Mouse (Mus musculus): ENCODE data around the gene Gm6040.

The Gm6040 gene

DNA sequence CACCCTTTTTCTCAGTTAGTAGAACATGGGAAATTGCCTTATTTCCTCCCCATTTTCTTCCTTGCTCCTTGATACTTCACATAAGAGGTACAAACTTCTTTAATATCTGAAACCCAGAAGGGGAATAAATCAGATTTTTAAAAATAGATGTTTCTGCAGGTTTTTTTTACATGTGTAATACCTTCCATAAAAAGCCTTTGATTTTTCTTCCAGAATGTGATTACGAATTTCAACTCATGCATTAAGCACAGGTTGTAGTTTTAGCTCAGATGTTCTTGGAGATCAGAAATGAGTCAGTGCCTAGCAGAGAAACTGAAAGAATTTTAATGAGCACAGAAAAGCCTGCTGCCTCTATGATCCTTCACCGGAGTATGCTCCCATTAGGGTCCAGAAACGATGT lies at the start of gene Gm6040:
TSS of gene Gm6040 (minus strand) at position 101 of the 400 bp plus-strand sequence.
- no peak for DNase-seq

DNA sequence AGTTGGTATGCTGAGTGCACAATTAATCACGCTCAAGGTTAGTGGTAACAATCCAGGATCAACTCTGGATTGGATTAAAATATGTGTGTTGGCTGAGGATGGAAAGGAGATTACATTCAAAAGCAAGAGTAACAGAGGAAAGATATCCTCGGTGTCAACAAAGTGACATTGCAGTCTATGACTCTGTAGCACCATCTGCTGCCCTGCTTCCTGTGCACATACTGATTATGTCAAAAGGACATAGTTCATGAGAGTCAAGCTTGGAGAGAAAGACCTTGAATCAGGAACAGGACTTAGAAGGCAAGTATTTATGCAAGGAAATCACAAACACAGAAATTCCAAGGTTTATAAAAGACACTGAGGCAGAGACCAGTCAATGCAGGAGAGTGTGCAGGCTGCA lies 42.7 kb upstream of the Gm6040 start:
- DNase-seq, result no peak

DNA sequence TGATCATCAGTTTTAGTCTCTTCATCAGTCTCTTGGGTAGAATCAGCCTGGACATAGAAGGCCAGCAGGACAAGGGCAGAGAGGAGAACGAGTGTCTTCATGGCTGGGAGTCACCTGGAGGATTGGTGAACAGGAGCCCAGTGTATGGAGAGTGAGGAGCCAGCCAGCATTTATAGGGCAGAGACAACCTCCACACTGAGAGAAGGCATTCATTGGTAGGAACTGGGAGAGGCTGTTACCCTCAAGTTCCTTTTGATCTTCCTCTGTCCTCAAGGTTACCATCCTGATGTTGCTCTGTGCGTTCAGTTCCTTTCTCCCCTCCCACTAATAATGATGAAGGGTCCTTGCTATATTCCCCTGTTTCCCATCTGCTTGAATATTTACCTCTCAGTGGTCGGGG lies 22.7 kb upstream of the Gm6040 start, which contains the start of gene AY761185:
TSS of gene AY761185 (minus strand) at position 101 of the 400 bp plus-strand sequence.
- no peak for DNase-seq

DNA sequence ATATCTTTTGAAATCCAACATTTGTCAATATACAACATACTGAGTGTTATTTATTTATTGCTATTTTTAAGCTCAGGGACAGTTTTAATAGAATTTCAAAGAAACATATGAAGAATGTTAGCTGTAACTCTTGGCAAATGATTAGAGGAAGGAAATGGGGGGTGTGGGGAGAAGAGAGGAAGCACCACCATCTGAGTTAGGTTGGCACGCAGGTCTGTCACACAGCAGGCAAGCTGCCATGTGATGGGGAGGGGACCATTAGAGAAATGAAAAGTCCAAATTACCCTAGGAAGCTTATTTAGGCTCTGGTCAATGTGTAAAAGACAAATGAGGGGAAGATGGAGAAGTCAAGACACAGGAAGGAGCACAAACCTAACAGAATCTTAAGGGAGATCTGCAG lies 9.6 kb downstream of the Gm6040 start:
- no peak for DNase-seq

DNA sequence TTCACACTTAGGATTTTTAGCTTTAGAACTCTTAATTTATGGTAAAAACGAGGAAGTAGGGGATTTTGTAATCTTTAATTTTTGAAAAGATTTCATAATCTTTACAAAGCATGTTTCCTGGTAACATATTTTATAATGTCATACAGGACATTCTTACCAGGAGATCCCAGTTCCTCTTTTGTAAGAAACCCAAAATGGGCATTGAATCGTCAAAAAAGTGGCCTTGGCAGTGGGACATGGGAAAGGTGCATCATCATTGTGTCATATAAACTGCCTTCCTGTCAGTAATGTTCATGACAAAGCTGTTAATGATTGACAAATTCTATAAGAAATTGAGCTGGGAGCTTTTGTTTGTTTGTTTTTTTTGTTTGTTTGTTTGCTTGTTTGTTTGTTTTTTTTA lies 13.6 kb downstream of the Gm6040 start:
- no peak for DNase-seq

DNA sequence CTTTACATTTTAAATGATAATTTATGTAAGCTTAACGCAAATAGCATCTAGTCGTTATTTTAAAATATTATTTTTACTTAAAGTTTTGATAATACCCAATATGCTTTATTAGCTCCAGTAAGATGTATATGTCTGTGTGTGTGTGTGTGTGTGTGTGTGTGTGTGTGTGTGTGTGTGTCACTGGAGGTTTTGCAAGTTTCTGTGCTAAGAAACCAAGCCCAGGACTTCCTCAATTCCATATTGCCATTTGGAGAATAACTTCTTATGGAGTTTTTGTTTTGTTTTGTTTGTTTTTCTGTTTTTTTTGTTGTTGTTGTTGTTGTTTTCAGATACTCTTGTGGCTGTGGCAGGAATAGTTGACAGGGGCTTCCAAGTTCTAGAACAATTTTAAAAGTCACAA lies 14.8 kb downstream of the Gm6040 start:
- no peak for DNase-seq

DNA sequence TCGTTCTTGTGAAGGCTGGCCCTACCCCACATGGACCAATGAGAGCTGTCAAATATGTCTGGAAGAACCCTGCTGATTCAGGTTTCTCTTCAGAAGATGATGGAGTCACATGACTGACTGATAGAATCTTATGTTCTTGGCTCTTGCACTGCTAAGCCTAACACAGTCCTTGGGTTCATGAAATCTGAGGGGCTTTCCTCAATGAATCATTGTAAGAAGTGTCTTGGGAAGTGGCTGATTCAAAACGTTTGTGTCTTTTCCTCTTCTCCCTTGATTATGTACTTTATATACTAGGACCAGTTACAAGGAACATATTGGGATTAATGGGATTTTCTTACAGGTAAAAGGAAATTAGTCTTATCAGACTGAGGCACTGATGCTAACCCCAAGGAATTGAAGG lies 19.3 kb downstream of the Gm6040 start, which contains the start of gene Gm15056:
TSS of gene Gm15056 (minus strand) at position 101 of the 400 bp plus-strand sequence.
- no peak for DNase-seq

DNA sequence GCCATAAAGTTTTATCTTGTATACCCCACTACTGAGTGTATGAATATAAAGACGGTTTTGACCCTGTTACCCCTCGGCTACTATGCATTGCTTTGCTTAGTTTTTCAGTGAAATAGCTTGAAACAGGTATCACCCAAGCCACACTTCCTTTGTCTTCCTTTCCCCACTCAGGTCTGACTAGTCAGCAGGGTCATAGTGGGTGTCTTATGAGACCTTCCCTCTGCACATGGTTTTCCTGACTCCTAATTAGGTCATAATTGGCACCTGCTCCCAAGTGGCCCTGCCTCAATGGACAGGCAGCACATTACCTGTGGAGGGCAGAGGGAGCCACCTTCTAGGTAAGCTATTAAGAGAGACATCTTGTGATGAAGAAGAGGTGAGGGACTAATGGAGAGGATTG lies 29.5 kb downstream of the Gm6040 start, which contains the start of gene Defb33:
TSS of gene Defb33 (plus strand) at position 301 of the 400 bp plus-strand sequence.
- DNase-seq, result no peak

DNA sequence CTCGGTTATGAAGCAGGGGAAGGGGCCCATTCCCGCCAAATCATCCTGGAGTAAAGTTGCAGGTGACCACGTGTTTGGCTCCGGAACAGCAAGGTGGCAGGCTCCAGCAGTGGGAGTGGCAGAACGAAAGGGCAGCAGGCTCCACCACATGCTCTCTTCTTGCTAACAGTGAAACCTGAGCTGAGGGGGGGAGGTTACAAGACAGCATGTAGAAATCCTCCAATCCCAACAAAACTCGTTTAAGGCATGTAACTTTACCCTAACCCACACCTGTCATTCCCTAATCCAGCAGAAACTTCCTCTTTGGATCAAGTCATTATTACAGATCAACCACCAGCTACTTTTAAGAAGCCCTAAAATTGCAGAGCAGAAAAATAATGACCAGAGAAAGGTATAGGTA lies 47.3 kb downstream of the Gm6040 start:
- no peak for DNase-seq

Data from cerebellum, adult 8-10 months (tissue).